Mouse (Mus musculus) ES-E14 (cell line): Measurements from ENCODE around the gene Hhipl1.

ENCODE experiments used
- HCFC1 ChIP-seq: IDR thresholded peaks from 2 replicates; pipeline ENCODE4 v1.6.1; 2012; ENCODE audit warnings: low read length, inconsistent platforms, borderline replicate concordance; ENCODE audit not compliant: insufficient read depth
- MAFK ChIP-seq: IDR thresholded peaks from 2 replicates; pipeline ENCODE4 v1.6.1; 2014; ENCODE audit warnings: mild to moderate bottlenecking, low read depth, low read length, inconsistent platforms; ENCODE audit not compliant: insufficient read depth

DNA sequence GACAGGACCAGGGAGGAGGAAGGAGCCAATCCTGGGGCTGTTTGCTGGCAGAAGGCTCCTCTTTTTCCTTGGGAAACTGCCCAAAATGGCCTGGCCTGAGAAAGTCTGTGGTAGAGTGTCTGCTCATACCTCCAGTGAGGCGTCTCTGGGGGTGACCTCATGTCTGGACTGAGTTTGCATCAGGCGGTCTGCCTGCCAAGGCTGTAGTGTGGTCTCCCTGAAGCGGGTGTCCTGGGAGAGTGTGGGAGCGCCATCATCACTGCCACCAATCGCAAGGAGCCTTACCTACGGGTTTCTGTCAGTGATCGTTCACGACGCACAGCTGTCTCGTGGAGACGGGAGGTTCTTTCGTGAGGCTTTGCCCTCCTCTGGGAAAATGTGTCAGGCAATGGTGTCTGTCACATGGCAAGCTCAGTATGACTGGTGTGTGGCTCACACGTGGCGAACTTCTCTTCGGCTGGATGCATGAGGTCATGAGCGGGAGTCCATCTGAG lies 2.3 kb downstream of the Hhipl1 start:
- no peak for TF ChIP-seq MAFK
- no peak for TF ChIP-seq HCFC1
